In the genomic region with DNA sequence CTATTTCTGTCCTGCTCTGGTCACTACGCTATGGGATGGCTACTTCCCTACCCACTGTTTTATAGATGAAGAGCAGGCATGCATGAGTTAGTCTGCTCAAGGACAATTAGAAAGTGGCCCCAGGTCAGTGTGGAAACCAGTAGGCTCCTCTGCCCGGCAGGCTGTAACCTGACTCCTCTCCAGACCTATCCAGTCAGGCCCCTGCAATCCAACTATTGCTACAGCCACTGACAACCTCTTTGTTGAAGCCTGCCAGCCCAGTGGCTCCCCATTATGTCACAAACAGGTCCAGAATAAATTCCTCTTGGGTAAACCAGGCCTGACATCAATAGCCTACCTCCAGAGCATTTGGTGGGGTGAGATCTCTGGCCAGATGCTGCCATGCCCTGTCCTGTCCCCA, we compare ENCODE assay signal across 10 mouse cellular contexts. TPM values are rescaled to one million over a fixed set of nuclear protein-coding genes. Genes with fewer than 3 reads are reported as not detected.
DNase-seq lines count a peak whose midpoint lies in the region; ATAC-seq and TF ChIP-seq lines count a peak whose summit lies in the region.
"Had no signal": no experiment of that assay in that cellular context is flagged by ENCODE, and none has a peak within 500 bp of the region (broad histone marks: within the 10 kb centered on the region; RNA-seq: fewer than 3 reads in every experiment).

No protein-coding gene starts in this region.

- no peaks in the 10 kb centered on the region for H3K27me3 ChIP-seq in kidney, embryonic 16.5 days (ENCODE audit: insufficient read depth, low read length)
- H3K27me3 ChIP-seq in ES-Bruce4 (ENCODE audit: control insufficient read depth, insufficient read depth, low read length, poor library complexity, severe bottlenecking), result no peaks in the 10 kb centered on the region
- H3K27me3 ChIP-seq in limb, embryonic 12.5 days, result no peaks in the 10 kb centered on the region

- H3K4me2 ChIP-seq in kidney, embryonic 16.5 days (replicated peaks; ENCODE audit: low read depth, low read length), result no peak overlapping the region
- H3K4me2 ChIP-seq in limb, embryonic 12.5 days, result no peak overlapping the region

- TF ChIP-seq EP300 in ES-Bruce4 (IDR thresholded peaks at IDR 0.05; ENCODE audit: insufficient read depth, low read depth, low read length), result peak; percentile 83; the same call in 1 of the 2 replicates

- no peak for TF ChIP-seq CTCF in ES-Bruce4 (IDR thresholded peaks at IDR 0.05; ENCODE audit: low read depth, low read length)

- H3K4me1 ChIP-seq in kidney, embryonic 16.5 days (ENCODE audit: insufficient read depth, low read length), result peaks cover 33% of the 10 kb centered on the region
- peaks cover 7% of the 10 kb centered on the region for H3K4me1 ChIP-seq in ES-Bruce4 (ENCODE audit: control insufficient read depth, insufficient read depth, low read length)
- peaks cover 41% of the 10 kb centered on the region for H3K4me1 ChIP-seq in limb, embryonic 12.5 days (replicated peaks)

- H3K4me3 ChIP-seq in kidney, embryonic 16.5 days (ENCODE audit: low read length), result no peak overlapping the region
- no peak overlapping the region for H3K4me3 ChIP-seq in ES-Bruce4 (ENCODE audit: low read depth, low read length)
- no peak overlapping the region for H3K4me3 ChIP-seq in limb, embryonic 12.5 days (replicated peaks)

- 27% methylated on average over 2 of the region's 2 CpGs for WGBS in kidney, embryonic 16.5 days
- WGBS in limb, embryonic 12.5 days, result 12% methylated on average over 2 of the region's 2 CpGs

- H3K27ac ChIP-seq in kidney, embryonic 16.5 days (ENCODE audit: low read length), result peak overlapping the region; percentile 54
- H3K27ac ChIP-seq in ES-Bruce4 (ENCODE audit: insufficient read depth, low read length), result peak overlapping the region; percentile 90
- peak overlapping the region; percentile 36; the same call in 1 of the 2 replicates for H3K27ac ChIP-seq in limb, embryonic 12.5 days

- H3K36me3 ChIP-seq in kidney, embryonic 16.5 days (ENCODE audit: insufficient read depth, low read length), result no peaks in the 10 kb centered on the region
- H3K36me3 ChIP-seq in ES-Bruce4 (ENCODE audit: control insufficient read depth, insufficient read depth, low read length, poor library complexity, severe bottlenecking), result peaks cover 7% of the 10 kb centered on the region
- no peaks in the 10 kb centered on the region for H3K36me3 ChIP-seq in limb, embryonic 12.5 days

- no peak for DNase-seq in kidney, adult 18-20 months
- DNase-seq in NIH3T3 (ENCODE audit: low read depth), result peak; percentile 37
- no peak for DNase-seq in spleen, postnatal 10 days (ENCODE audit: low spot score in 2 of 2)
- DNase-seq in right cerebral cortex, postnatal 36 days (ENCODE audit: low spot score in 2 of 2), result no peak
- DNase-seq: cerebellum, adult 9-11 months; kidney, adult 2 months had no signal

- no peaks in the 10 kb centered on the region for H3K9me3 ChIP-seq in kidney, embryonic 16.5 days (ENCODE audit: low read length)
- H3K9me3 ChIP-seq in ES-Bruce4 (replicated peaks; ENCODE audit: control insufficient read depth, insufficient read depth, low read length, poor library complexity, severe bottlenecking), result no peaks in the 10 kb centered on the region
- H3K9me3 ChIP-seq in limb, embryonic 12.5 days, result no peaks in the 10 kb centered on the region

- H3K9ac ChIP-seq in kidney, embryonic 16.5 days (replicated peaks; ENCODE audit: low read length), result 0 out of 2 replicates have a peak overlapping the region, but pooled peaks have one; percentile 13
- no peak overlapping the region for H3K9ac ChIP-seq in ES-Bruce4 (ENCODE audit: low read depth, poor library complexity, severe bottlenecking)
- H3K9ac ChIP-seq in limb, embryonic 12.5 days (replicated peaks), result no peak overlapping the region

- ATAC-seq in kidney, embryonic 16.5 days (ENCODE audit: low FRiP score, low TSS enrichment), result peak; percentile 81
- no peak; the same call in 1 of the 2 replicates for ATAC-seq in limb, embryonic 12.5 days (ENCODE audit: insufficient number of reproducible peaks, insufficient read depth, low FRiP score, low TSS enrichment, low read depth)

- TF ChIP-seq POLR2A in ES-Bruce4 (IDR thresholded peaks at IDR 0.05; ENCODE audit: insufficient read depth, low read length), result no peak

RNA-seq across cellular contexts. Expression of a gene that starts 21.1 kb away (rescaled TPM):
- 0.22 and 0.36 TPM in 2 replicates for polyA plus RNA-seq in kidney, embryonic 16.5 days (2015; fragmentation: Nextera tagmentation; extraction: Ambion mirVana)
- polyA plus RNA-seq in ES-Bruce4 (2011; ENCODE audit: insufficient read depth, insufficient read length, low read depth, missing spikeins), result not detected in 2 replicates
- polyA plus RNA-seq in limb, embryonic 12.5 days (2016; fragmentation: Nextera tagmentation; extraction: Ambion mirVana), result 0.41 and 0.70 TPM in 2 replicates
- polyA plus RNA-seq: kidney, adult 2 months; spleen, adult 2 months had no signal

RNA-seq across cellular contexts. Expression of a gene that starts 27.5 kb away (rescaled TPM):
- 0.69 and 0.89 TPM in 2 replicates for polyA plus RNA-seq in kidney, embryonic 16.5 days (2015; fragmentation: Nextera tagmentation; extraction: Ambion mirVana)
- 120 and 122 TPM in 2 replicates for polyA plus RNA-seq in ES-Bruce4 (2011; ENCODE audit: insufficient read depth, insufficient read length, low read depth, missing spikeins)
- 1.6 and 2.3 TPM in 2 replicates for polyA plus RNA-seq in limb, embryonic 12.5 days (2016; fragmentation: Nextera tagmentation; extraction: Ambion mirVana)

RNA-seq across cellular contexts. Expression of a gene that starts 31.9 kb away (rescaled TPM):
- 0.49 and 1.4 TPM in 2 replicates for polyA plus RNA-seq in kidney, embryonic 16.5 days (2015; fragmentation: Nextera tagmentation; extraction: Ambion mirVana)
- 0.57 and 1.4 TPM in 2 replicates for polyA plus RNA-seq in ES-Bruce4 (2011; ENCODE audit: insufficient read depth, insufficient read length, low read depth, missing spikeins)
- not detected in 2 replicates for polyA plus RNA-seq in limb, embryonic 12.5 days (2016; fragmentation: Nextera tagmentation; extraction: Ambion mirVana)

Comparison
In these comparisons a context has a peak if more than half of its experiments do, and no peak if none do; other contexts are left out.
1. H3K27ac ChIP-seq: peak in every context shown above with its lines; median percentile 90 in ES-Bruce4; 54 in kidney, embryonic 16.5 days; 36 in limb, embryonic 12.5 days.
2. RNA of a gene that starts 27.5 kb away (polyA plus RNA-seq): 120 to 122 TPM in ES-Bruce4; 1.6 to 2.3 TPM in limb, embryonic 12.5 days and 0.69 to 0.89 TPM in kidney, embryonic 16.5 days; every median in the first group is over 10 times any median in the second.